Mouse (Mus musculus): ENCODE data around the gene Zfp282. TPM values are rescaled to one million over a fixed set of nuclear protein-coding genes. Genes with fewer than 3 reads are reported as not detected.
A peak's percentile ranks its signal among the peaks of the same experiment; 100 is the strongest.

Zfp282 gene
- total RNA-seq, 2 experiments from 2014 or later, result 25.9 to 26.5 TPM

DNA sequence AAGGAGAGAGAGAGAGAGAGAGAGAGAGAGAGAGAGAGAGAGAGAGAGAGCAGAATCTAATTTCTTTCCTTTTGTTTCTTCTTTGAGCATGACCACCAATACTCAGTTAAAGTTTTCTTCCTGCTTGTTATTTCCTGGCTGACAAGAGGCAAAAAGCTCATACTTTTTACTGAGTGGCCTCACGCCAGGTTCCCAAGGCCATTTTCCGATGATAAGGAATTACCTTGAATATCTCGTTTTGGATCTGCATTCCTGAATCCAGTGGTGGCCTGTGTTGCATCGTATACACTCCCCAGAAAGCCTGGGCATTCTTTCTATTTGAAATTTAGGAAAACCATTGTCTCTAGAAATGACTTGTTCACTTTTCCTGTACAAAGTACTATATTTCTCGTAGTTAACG, 22.4 kb downstream of the Zfp282 start:
- DNase-seq (ENCODE audit: low spot score in 2 of 2), result no peak

DNA sequence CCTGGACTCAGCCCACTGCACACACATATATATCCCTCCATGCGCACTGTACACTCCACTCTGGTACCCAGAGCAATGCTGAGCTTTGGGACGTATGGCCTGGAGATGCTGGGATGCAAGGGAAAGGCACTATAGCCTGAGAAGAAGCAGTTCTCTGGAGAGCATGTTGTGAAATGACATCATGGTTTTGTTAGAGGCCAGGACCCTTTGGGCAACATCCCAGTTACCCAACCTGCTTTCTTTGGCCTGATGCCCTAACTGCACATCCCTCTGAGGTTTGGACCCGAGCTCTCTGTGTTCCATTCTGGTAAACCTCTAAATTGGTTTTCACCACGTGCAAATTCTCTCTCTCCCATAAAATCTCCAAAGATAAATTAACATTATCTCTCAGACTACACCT, 26.6 kb downstream of the Zfp282 start:
- no peak for DNase-seq (ENCODE audit: low spot score in 2 of 2)

DNA sequence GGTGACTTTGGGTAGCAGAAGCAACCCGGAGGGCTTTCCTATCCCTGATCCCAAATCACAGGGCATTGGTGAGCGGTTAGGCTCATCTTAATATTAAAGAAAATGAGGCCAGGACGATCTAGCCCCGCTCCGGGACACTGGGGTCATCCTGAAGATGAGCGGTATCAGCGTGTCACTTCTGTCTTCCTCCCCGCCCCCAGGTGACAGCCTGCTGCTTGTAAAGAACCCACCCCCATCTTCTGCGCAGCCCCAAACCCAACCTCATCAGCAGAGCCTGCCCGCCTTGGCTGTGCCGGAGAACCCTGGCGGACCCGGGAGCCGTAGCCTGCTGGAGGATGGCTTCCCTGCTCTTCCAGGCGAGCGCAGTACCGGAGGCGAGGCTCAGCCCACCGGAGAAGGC, 27.4 kb downstream of the Zfp282 start:
- DNase-seq (ENCODE audit: low spot score in 2 of 2), result no peak

DNA sequence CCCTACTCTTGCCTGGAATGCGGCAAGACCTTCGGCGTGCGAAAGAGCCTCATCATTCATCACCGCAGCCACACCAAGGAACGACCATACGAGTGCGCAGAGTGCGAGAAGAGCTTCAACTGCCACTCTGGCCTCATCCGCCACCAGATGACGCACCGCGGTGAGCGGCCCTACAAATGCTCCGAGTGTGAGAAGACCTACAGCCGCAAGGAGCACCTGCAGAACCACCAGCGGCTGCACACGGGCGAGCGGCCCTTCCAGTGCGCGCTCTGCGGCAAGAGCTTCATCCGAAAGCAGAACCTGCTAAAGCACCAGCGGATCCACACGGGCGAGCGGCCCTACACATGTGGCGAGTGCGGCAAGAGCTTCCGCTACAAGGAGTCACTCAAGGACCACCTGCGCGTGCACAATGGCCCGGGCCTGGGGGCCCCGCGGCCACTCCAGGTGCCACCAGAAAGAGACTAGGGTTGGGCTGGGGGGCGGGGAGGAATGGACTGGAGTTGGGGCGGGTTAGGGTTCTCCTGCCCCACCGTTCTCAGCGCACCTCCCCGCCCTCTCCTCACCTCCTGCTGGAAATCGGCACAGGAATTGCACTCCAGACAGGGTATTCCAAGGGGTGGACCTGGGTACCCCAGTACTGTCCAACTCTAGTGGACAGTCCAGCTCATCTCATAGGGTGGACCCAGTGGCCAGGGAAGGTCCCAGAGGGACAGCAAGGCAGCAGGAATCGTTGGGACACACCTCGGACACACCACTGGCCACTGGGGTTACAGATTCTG, 28.1 kb downstream of the Zfp282 start:
- DNase-seq (ENCODE audit: low spot score in 2 of 2), result no peak

DNA sequence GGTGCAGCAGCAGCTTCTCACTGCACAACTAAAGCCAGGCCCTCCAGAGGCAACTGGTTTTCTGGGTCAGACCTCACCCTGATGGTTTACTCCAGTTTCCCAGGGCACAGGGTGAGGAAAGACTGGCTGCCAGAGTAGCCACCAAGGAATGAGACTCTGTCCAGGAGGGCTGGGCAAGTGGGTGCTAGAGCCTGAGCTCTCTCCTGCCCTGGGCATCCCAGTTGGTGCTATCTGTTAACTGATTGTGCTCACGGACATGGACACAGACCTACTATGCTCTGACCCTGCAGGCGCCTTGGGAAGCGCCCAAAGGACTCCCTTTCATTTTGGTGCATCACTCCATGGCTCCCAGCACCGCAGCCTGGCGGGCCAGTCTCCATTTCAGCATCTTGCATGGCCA, 29.3 kb downstream of the Zfp282 start:
- no peak for DNase-seq (ENCODE audit: low spot score in 2 of 2)

DNA sequence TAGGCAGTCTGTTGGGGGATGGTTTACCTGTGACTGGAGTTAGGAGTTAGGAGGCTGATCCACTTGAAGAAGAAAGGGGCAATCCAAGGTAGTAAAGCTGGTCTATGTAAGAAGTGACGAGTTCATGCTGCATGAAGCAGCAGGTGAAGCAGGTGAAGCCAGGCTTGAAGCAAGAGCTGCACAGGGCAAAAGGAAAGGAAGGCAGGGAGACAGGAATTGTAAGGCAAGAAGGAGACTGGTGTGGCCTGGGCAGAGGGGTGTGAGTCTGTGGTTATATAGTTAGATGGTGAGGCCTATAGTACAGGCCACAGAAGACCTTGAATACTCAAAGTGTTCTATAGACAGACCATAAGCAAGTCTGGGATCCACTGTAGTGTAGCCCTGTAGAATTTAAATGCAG, 32.0 kb downstream of the Zfp282 start:
- DNase-seq (ENCODE audit: low spot score in 2 of 2), result no peak

DNA sequence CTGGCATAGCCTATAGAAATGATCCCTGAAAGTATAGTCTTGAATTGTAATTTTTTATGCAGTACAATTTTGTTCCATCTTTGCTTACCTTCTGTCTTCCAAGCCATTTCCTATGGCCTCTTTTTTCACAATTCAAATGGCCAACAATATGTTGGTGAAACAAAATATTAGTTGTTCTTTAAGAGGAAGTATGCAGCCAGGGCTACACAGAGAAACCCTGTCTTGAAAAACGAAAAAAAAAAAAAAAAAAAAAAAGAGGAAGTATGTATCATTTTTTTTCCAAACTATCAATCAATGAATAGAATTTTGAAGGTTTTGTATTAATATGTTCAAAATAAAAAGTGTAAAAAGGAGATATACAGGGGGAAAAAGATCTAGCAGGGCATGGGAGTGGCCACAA, 34.6 kb downstream of the Zfp282 start:
- no peak for DNase-seq (ENCODE audit: low spot score in 2 of 2)

DNA sequence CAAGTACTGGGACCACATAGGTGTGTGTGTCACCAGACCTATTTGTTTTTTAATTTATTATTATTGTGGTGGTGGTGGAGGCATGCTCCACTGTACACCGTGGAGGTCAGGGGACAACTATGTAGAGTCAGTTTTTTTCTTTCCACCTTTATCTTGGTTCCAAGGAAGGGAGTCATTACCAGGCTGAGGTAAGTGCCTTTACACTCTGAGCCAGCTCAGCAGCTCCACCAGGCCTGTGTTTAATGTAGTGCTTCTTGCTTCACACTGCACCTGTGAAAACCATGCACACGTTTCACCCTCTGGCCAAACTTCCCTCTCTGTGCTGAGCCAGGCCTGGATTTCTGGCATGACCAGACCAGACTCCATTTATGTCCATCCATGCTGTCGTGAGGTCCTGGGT, 36.0 kb downstream of the Zfp282 start:
- DNase-seq (ENCODE audit: low spot score in 2 of 2), result no peak

DNA sequence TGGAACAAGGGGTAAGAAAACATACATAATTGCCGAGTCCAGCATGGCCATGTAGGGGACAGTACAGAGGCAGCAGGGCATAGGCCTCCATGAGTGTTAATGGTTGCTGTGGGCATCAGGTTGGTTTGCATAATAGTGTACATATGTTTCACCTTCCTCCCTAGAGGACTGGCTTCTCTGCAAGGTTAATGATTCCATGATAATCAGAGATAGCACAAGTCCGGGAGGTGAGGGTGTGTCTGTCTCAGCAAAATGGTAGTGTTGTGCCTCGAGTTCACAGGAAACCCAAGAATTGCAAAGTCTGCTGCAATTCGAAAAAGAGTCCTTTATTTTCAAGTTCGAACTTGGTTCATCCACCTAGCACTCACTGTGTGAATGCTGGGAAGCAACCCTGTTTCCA, 40.0 kb downstream of the Zfp282 start:
- DNase-seq (ENCODE audit: low spot score in 2 of 2), result no peak

DNA sequence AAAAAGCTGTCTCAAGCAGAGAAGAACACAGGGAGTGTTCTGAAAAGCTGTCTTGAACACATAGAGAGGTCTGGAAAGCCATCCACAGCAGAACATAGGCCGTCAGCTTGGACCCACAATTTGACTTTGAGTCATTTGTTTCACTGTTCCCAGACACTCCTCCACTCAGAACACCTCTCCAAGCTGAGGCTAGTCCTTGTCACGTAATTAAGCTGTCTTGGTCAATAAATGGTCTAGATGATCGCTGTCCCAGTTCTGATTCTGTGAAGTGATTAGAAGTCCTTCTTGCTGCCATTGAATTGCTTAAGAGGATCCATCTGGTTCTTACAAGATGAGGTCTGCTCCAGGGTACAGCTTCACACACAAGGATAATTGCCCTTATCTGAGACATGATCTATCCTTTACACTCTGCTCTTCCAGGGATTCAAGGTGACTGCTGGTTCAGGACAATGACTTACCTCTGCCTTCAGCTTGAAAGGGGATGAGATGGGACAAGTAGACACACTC, 41.8 kb downstream of the Zfp282 start:
- DNase-seq (ENCODE audit: low spot score in 2 of 2), result no peak

DNA sequence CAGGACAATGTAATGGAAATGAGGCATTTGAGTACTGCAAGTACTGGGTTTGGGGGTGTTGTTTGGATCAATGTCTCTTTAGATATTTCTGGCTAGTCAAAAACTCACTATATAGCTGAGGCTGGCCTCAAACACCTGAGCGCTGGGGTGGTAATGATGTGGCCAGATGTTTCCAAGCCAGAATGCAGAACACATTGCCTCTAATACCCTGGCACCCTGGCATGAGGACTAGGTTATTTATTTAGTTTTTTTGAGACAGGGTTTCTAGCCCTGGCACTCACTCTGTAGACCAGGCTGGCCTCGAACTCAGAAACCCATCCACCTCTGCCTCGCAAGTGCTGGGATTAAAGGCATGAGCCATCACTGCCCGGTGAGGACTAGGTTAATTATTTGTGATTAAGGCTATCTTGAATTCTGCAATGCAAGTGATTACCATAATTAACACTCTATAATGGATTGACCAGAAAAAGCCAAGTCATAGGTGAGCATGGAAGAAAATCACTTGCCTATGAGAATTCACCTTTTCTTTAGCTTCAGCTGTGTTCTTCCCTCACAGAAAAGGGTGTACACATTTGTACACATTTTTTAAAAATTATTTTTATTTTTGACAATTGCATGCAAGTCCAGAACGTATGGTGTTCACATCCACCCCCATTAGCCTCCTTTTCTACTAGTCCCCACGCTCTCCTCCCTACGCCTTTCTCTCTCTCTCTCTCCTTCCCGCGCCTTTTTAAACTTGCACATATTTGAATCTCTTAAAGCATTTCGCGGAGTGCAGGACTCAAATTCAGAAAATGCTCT, 42.8 kb downstream of the Zfp282 start:
- no peak for DNase-seq (ENCODE audit: low spot score in 2 of 2)

DNA sequence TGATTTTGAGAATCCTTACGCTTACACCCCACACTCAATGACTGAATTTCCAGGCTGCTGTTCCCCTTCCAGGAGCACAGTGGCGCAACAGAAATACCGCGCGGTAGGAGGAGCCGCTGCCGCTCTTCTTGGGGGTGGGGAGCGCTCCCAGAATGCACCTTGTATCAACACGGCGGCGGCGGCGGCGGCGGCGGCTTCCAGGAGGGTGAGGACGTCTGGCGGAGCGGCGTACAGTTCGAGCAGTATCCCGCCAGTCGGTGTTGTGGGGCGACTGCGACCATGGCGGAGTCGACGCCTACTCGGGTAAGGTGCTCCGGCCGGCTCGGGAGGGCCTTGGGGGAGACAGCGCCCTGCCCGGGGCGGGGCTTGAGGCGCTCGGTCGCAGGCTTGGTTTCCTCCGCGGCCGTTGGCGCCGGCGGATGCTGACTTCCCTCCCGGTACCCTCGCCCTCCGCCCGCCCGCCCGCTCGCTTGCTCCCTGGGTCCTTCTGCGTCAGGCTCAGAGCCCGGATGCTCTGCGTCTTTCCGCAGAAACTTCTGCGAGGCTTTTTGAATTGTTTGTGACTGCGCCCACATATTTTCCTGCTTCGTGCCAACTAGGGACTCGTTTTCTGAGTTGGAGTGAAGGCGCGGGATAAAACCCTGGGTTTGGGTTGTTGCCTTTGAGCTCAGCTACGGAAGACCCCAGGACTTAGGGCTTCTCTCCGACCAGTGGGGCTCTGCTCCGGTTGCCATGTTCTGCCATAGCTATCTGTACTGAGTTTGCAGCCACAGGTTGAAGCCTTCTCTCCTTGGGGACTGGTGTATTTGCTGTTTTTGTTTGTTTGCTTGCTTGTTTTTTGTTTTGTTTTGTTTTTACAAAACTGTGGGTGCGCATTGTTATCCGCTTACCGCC, 43.7 kb downstream of the Zfp282 start, which contains the start of gene Zfp212:
Gene Zfp212, plus strand, starts transcription at position 30 of the 894 bp plus-strand sequence.
- DNase-seq (ENCODE audit: low spot score in 2 of 2), result peak; percentile 81 to 88

DNA sequence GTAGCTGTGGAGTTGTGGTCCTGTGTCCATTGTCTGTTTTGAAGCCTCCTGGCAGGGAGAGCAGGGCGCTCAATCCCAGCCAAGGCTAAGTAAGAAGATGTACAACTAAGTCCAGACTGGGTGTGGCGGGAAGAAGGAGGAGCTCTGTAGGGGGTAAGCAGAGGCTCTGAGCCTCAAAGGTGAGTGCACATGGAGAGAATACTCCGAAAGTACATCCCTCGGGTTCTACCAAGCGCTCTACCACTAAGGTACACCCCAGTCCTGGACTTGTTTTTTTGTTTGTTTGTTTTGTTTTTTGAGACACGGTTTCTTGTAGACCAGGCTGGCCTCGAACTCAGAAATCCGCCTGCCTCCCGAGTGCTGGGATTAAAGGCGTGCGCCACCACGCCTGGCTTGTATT, 65.5 kb downstream of the Zfp282 start:
- DNase-seq (ENCODE audit: low spot score in 2 of 2), result no peak

DNA sequence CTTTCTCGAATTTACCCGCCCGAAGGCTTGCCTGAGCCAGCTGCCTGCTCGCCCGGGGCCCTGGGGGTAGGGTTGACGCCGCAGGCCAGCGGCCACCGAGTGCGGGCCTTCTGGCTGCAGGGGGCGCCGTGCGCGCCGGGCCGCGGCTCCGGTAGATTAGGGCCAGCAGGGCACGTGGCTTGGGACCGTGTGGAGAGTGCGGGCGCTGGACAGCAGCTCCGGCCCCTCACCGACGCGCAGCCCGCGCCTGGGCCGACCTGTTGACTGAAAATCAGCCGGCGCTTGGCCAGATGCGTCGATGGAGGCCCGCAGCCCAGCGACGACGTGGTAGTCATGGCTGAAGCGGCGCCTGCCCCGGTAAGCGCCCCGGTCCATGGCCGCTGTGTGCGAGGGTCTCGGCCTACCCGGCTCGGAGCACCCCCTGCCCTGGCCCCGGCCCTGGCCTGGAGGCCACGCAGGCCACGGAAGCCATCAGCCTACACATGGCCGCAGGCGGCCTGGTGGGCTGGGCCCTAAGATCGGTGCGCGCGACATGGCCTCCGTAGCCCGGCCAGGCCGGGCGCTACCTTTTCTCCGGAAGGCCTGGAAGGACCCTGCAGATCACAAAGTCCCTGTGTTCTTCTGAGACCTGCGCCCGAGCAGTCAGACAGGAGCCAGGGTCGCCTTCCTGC, 66.2 kb downstream of the Zfp282 start:
- peak; percentile 61 to 77 for DNase-seq (ENCODE audit: low spot score in 2 of 2)

DNA sequence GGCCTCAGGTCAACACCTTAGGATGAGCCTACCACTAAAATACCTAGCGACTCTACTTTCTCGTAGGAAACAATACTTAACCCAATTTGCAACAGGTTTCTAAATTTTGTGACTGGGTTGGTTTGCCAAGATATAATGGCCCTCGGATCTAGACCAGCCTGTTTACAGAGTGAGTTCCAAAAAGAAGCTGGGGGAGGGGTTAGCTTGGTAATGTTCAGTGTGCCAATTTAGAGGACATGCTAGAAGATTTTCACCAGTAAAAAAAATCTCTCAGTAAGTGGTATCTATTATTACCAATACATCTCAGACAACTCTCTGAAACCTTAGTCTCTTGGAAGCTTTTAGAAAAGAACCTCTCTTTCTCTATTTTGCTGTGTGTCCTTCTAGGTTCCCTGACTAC, 66.7 kb downstream of the Zfp282 start:
- DNase-seq (ENCODE audit: low spot score in 2 of 2), result no peak

DNA sequence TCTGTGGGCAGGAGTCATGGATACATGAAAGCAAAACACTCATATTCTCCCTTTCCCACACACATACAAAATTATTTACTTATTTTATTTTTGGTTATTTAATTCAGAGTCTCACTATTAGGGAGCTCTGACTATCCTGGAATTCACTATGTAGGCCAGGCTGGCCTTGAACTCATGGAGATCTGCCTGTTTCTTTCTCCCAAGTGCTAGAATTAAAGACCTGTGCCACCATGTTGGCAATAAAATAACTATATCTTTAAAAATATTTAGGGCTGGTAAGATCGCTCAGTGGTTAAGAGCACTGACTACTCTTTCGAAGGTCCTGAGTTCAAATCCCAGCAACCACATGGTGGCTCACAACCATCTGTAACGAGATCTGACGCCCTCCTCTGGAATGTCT, 70.4 kb downstream of the Zfp282 start:
- no peak for DNase-seq (ENCODE audit: low spot score in 2 of 2)

DNA sequence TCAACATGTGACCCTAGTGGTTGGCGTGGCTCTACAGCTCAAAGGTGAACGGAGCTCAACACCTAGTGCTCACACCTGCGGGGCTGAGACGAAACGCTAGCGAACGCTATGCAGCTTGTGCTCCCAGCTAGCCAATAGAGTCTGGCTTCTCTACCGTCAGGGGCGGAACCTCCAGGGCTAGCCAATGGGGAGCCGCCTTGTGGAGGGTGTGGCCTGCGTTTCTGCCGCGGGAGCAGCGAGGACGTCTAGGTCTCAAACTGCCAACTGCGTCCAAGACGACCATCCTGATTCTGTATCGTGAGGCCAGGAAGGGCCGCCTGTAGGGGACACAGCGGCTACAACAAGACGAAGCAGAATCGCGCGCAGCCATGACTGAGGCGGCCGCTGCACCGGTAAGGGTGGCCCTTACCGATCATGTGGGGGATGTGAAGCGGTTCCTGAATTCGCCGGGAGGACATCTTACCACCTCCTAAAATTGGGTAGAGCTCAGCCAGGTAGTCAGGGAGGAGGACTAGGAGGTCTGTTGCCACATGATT, 76.3 kb downstream of the Zfp282 start, which contains the start of gene Zfp956:
Gene Zfp956, plus strand, starts transcription at position 200 of the 536 bp plus-strand sequence.
- peak; percentile 93 for DNase-seq (ENCODE audit: low spot score in 2 of 2)

DNA sequence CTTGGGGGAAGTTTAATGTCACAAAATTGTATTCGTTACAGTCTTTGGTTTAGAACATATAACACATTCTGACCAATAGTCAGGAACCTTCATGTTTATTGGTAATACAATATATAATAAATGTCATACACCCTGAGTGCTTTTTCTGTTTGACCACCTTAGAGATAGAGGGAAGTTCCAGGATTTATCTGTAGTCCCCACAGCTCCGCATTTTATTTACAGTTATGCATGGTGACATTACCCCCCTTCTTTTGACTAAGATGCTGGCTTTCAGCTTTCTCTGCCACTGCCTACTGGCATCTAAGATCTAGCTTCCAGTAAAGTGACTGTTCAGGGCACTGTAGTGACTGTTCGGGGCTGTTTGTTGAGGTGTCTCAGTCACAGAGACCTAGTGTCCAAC, 77.4 kb downstream of the Zfp282 start:
- DNase-seq (ENCODE audit: low spot score in 2 of 2), result no peak

DNA sequence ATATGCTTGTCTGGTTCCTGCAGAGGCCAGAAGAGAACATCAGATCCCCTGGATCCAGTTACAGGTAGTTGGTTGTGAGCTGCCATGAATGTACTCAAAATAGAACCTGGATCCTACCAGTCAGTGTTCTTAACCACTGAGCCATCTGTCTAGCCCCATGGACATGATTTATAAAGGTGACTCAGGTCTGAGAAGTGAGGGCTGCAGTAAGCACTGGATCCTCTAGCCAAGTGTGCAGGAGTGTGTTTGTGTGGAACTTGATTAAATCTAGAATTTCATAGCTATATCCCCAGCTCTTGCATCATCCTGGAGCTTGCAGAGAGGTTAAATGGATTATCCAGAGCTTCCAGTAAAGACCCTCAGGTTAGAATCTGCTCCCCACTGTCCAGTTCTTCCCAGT, 80.8 kb downstream of the Zfp282 start:
- DNase-seq (ENCODE audit: low spot score in 2 of 2), result no peak
